Comparison of ENCODE assay signal across 8 mouse cellular contexts in the genomic region with DNA sequence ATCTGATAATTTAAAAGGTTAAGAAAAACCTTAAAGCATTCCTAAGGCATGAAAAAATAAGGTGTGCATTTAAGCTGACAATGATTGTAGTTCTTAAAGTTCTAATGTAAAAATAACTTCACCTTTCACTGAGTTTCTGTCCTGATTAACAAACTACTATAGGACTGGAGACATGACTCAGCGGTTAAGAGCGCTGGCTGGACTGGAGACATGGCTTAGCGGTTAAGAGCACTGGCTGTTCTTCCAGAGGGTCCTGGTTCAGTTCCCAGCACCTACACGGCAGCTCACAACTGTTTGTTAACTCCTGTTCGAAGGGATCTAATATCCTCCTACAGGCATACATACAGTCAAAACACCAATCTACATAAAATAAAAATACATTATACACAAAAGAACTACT. TPM values are rescaled to one million over a fixed set of nuclear protein-coding genes. Genes with fewer than 3 reads are reported as not detected.
DNase-seq lines count a peak whose midpoint lies in the region; ATAC-seq and TF ChIP-seq lines count a peak whose summit lies in the region.

No protein-coding gene starts in this region.

- peak overlapping the region; percentile 93 for H3K4me3 ChIP-seq in lung, embryonic 14.5 days (ENCODE audit: low read depth, low read length)
- H3K4me3 ChIP-seq in lung, adult 2 months (replicated peaks; ENCODE audit: extremely low read depth, low read depth, low read length), result no peak overlapping the region
- peak overlapping the region; percentile 98 for H3K4me3 ChIP-seq in forebrain, embryonic 10.5 days
- H3K4me3 ChIP-seq in limb, embryonic 15.5 days, result peak overlapping the region; percentile 97
- peak overlapping the region; percentile 27; the same call in 1 of the 2 replicates for H3K4me3 ChIP-seq in stomach, embryonic 15.5 days (replicated peaks)

- TF ChIP-seq CTCF in lung, embryonic 14.5 days (IDR thresholded peaks at IDR 0.05; ENCODE audit: low read depth), result no peak
- TF ChIP-seq CTCF in lung, adult 2 months (IDR thresholded peaks at IDR 0.05; ENCODE audit: insufficient read depth, low read length), result no peak

- WGBS in lung, embryonic 14.5 days, result 79% methylated on average over 5 of the region's 5 CpGs
- 82% methylated on average over 5 of the region's 5 CpGs for WGBS in lung, adult 2 months
- WGBS in forebrain, embryonic 10.5 days, result 84% methylated on average over 5 of the region's 5 CpGs
- 86% methylated on average over 5 of the region's 5 CpGs for WGBS in limb, embryonic 15.5 days
- WGBS in stomach, embryonic 15.5 days, result 80% methylated on average over 5 of the region's 5 CpGs

- H3K36me3 ChIP-seq in lung, embryonic 14.5 days (ENCODE audit: insufficient read depth), result peaks cover 28% of the 10 kb centered on the region
- H3K36me3 ChIP-seq in forebrain, embryonic 10.5 days (replicated peaks), result peaks cover 40% of the 10 kb centered on the region
- peaks cover 27% of the 10 kb centered on the region for H3K36me3 ChIP-seq in limb, embryonic 15.5 days
- H3K36me3 ChIP-seq in stomach, embryonic 15.5 days, result peaks cover 13% of the 10 kb centered on the region

- H3K27me3 ChIP-seq in lung, embryonic 14.5 days (ENCODE audit: insufficient read depth, low read length), result no peaks in the 10 kb centered on the region
- no peaks in the 10 kb centered on the region for H3K27me3 ChIP-seq in forebrain, embryonic 10.5 days (ENCODE audit: poor library complexity, severe bottlenecking)
- no peaks in the 10 kb centered on the region for H3K27me3 ChIP-seq in limb, embryonic 15.5 days
- no peaks in the 10 kb centered on the region for H3K27me3 ChIP-seq in stomach, embryonic 15.5 days (replicated peaks)

- H3K9me3 ChIP-seq in lung, embryonic 14.5 days (ENCODE audit: low read depth, low read length), result no peaks in the 10 kb centered on the region
- H3K9me3 ChIP-seq in forebrain, embryonic 10.5 days, result no peaks in the 10 kb centered on the region
- H3K9me3 ChIP-seq in limb, embryonic 15.5 days, result no peaks in the 10 kb centered on the region
- H3K9me3 ChIP-seq in stomach, embryonic 15.5 days, result no peaks in the 10 kb centered on the region

- no peak for ATAC-seq in lung, embryonic 14.5 days (ENCODE audit: insufficient read depth)
- no peak for ATAC-seq in limb, embryonic 15.5 days (ENCODE audit: insufficient number of reproducible peaks, low FRiP score, low TSS enrichment, low read depth)
- no peak for ATAC-seq in stomach, embryonic 15.5 days (ENCODE audit: insufficient read depth, low FRiP score, low read depth)

- DNase-seq in lung, embryonic 14.5 days, result no peak
- no peak for DNase-seq in lung, adult 2 months
- DNase-seq in forebrain, embryonic 10.5 days (ENCODE audit: extremely low spot score, low spot score), result no peak
- DNase-seq in spleen, postnatal 10 days (ENCODE audit: low spot score in 2 of 2), result no peak
- no peak for DNase-seq in left cerebral cortex, adult 11 months (ENCODE audit: low spot score)
- no peak for DNase-seq in layer of hippocampus, adult 9-11 months

- peak overlapping the region; percentile 77 for H3K4me2 ChIP-seq in lung, embryonic 14.5 days
- peak overlapping the region; percentile 87 for H3K4me2 ChIP-seq in limb, embryonic 15.5 days
- peak overlapping the region; percentile 86 for H3K4me2 ChIP-seq in stomach, embryonic 15.5 days

- 0 out of 2 replicates have a peak, but pooled peaks cover 4% of the 10 kb centered on the region for H3K4me1 ChIP-seq in lung, embryonic 14.5 days (ENCODE audit: insufficient read depth)
- H3K4me1 ChIP-seq in lung, adult 2 months (ENCODE audit: control insufficient read depth, insufficient read depth, low read length), result no peaks in the 10 kb centered on the region
- H3K4me1 ChIP-seq in forebrain, embryonic 10.5 days, result peaks cover 22% of the 10 kb centered on the region
- peaks cover 16% of the 10 kb centered on the region; the same call in 1 of the 2 replicates for H3K4me1 ChIP-seq in limb, embryonic 15.5 days
- peaks cover 15% of the 10 kb centered on the region for H3K4me1 ChIP-seq in stomach, embryonic 15.5 days

- H3K9ac ChIP-seq in lung, embryonic 14.5 days, result no peak overlapping the region
- H3K9ac ChIP-seq in limb, embryonic 15.5 days, result no peak overlapping the region
- no peak overlapping the region for H3K9ac ChIP-seq in stomach, embryonic 15.5 days

- no peak for TF ChIP-seq POLR2A in lung, adult 2 months (IDR thresholded peaks at IDR 0.05; ENCODE audit: borderline replicate concordance, extremely low read depth, low read depth, low read length)

- no peak overlapping the region for H3K27ac ChIP-seq in lung, embryonic 14.5 days (ENCODE audit: low read depth)
- no peak overlapping the region for H3K27ac ChIP-seq in forebrain, embryonic 10.5 days
- no peak overlapping the region for H3K27ac ChIP-seq in limb, embryonic 15.5 days
- no peak overlapping the region for H3K27ac ChIP-seq in stomach, embryonic 15.5 days

RNA-seq across cellular contexts. Expression of gene Pak1ip1, which starts 1.2 kb away (rescaled TPM):
- polyA plus RNA-seq in lung, embryonic 14.5 days (2014; fragmentation: Nextera tagmentation; extraction: Ambion mirVana), result 59.6 and 62.4 TPM in 2 replicates
- polyA plus RNA-seq in lung, adult 2 months (2012; rRNA removed), result 33.4 and 36.1 TPM in 2 replicates
- 87.6 and 87.9 TPM in 2 replicates for polyA plus RNA-seq in forebrain, embryonic 10.5 days (2016; fragmentation: Nextera tagmentation; extraction: Ambion mirVana)
- polyA plus RNA-seq in limb, embryonic 15.5 days (2015; fragmentation: Nextera tagmentation; extraction: Ambion mirVana), result 55.5 and 55.8 TPM in 2 replicates
- 69.0 and 73.9 TPM in 2 replicates for polyA plus RNA-seq in stomach, embryonic 15.5 days (2015; fragmentation: Nextera tagmentation; extraction: Ambion mirVana)

RNA-seq across cellular contexts. Expression of gene Tmem14c, which starts 14.1 kb away (rescaled TPM):
- polyA plus RNA-seq in lung, embryonic 14.5 days (2014; fragmentation: Nextera tagmentation; extraction: Ambion mirVana), result 224 and 229 TPM in 2 replicates
- polyA plus RNA-seq in lung, adult 2 months (2012; rRNA removed), result 66.5 and 83.5 TPM in 2 replicates
- polyA plus RNA-seq in forebrain, embryonic 10.5 days (2016; fragmentation: Nextera tagmentation; extraction: Ambion mirVana), result 223 and 224 TPM in 2 replicates
- polyA plus RNA-seq in limb, embryonic 15.5 days (2015; fragmentation: Nextera tagmentation; extraction: Ambion mirVana), result 189 and 196 TPM in 2 replicates
- 262 and 275 TPM in 2 replicates for polyA plus RNA-seq in stomach, embryonic 15.5 days (2015; fragmentation: Nextera tagmentation; extraction: Ambion mirVana)
